Mouse (Mus musculus): ENCODE results near the gene I0C0044D17Rik.

DNA sequence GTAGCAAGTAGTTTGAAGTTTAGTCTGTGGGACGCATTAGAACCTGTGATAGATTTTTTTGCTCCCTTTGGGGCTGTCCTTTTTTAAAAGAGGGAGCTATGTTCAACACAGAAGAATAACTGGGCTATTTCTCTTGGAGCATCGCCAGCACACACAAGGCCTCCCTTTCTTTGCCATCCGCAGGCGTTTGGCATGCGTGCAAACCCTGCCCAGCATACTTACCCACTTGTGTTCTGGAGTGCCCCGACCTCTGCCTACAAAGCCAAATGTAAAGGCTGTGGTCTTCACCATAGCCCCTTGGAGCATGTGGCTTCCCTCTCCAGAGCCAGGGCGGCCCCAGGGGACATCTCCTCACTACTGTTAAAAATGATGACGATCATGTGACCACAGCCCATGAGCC lies 22.8 kb downstream of the I0C0044D17Rik start:
- no peak for TF ChIP-seq CTCF (IDR thresholded peaks at IDR 0.05; ENCODE audit: extremely low read depth, insufficient read depth, insufficient read length, insufficient replicate concordance)
- TF ChIP-seq POLR2A (IDR thresholded peaks at IDR 0.05; ENCODE audit: low read depth, low read length): no peak
